Comparison of ENCODE assay signal across 8 mouse cellular contexts in the genomic region with DNA sequence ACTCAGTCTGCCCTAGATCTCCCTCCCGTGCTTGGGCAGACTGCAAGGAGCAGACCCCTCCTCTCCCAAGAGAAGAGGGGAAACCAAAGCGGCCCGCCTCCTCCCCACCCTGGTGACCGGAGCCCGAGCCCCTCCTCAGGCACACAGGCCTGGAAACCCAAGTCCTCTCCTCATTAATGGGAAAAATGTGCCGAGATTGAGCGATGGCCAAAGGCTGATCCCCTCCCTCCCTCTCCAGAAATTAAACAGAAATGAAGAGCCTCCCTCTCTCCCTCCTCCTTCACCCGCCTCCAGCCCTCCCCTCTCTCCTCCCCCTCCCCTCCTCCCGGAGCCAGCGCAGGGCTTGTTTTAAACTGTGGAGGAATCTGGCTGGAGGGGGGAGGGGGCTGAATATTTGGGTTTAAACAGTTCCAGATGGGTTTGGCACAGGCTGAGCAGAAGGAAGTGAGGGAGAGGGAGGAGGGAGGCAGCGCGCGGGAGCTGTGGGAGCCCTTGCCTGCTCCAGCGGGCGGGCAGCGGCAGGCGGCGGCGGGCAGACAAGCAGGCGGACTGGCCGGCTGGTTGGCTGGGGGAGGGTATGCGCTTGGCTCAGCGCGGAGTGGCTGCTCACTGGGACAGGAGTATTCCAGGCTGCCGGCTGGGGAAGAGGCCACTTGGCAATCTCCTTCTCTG. TPM values are rescaled to one million over a fixed set of nuclear protein-coding genes. Genes with fewer than 3 reads are reported as not detected.
A peak's percentile ranks its signal among the peaks of the same experiment; 100 is the strongest.
DNase-seq lines count a peak whose midpoint lies in the region; ATAC-seq and TF ChIP-seq lines count a peak whose summit lies in the region.

No protein-coding gene starts in this region.

- ATAC-seq in frontal cortex, adult (ENCODE audit: low TSS enrichment): peak; percentile 73
- peak; percentile 43 for ATAC-seq in liver, embryonic 16.5 days (ENCODE audit: low read depth)

- H3K9ac ChIP-seq in ES-E14 (ENCODE audit: insufficient read depth, low read depth, low read length, poor library complexity, severe bottlenecking): peak overlapping the region; percentile 75
- no peak overlapping the region for H3K9ac ChIP-seq in liver, embryonic 16.5 days (ENCODE audit: low read depth, low read length)

- H3K4me2 ChIP-seq in liver, embryonic 16.5 days (ENCODE audit: low read depth, low read length): peak overlapping the region; percentile 48

- in situ Hi-C loops in ES-E14 (cut with MboI; ENCODE audit: low sequenced_read_pairs in 2 of 2, unreplicated experiment in 2 of 2): loop anchor here in 1 of 2 experiments (25.0 kb wide), 1 partner anchor 176 kb away; no protein-coding TSS in a partner anchor

- WGBS in liver, embryonic 16.5 days (ENCODE audit: insufficient replicate concordance): 3% methylated on average over 25 of the region's 25 CpGs
- WGBS in olfactory bulb, adult 2 months: 2% methylated on average over 25 of the region's 25 CpGs

- no peaks in the 10 kb centered on the region for H3K9me3 ChIP-seq in ES-E14 (ENCODE audit: control insufficient read depth, insufficient read depth, low read depth, low read length)
- no peaks in the 10 kb centered on the region for H3K9me3 ChIP-seq in liver, embryonic 16.5 days (replicated peaks; ENCODE audit: control insufficient read depth, low read length)

- H3K27ac ChIP-seq in ES-E14 (ENCODE audit: insufficient read depth, low read depth, low read length, poor library complexity, severe bottlenecking): peak overlapping the region; percentile 56; the same call in 1 of the 2 replicates
- no peak overlapping the region for H3K27ac ChIP-seq in liver, embryonic 16.5 days (ENCODE audit: low read length)
- no peak overlapping the region for H3K27ac ChIP-seq in olfactory bulb, adult 2 months (ENCODE audit: insufficient read depth, low read depth, low read length)

- TF ChIP-seq CTCF in olfactory bulb, adult 2 months (IDR thresholded peaks at IDR 0.05; ENCODE audit: insufficient read depth, low read depth, low read length): no peak

- H3K4me1 ChIP-seq in ES-E14 (ENCODE audit: control insufficient read depth in 2 of 2, insufficient read depth in 2 of 2, low read length in 2 of 2, poor library complexity in 1 of 2): peaks cover 3 to 58% of the 10 kb centered on the region in 2 experiments; a peak in 3 of 4 replicates
- H3K4me1 ChIP-seq in liver, embryonic 16.5 days (ENCODE audit: control insufficient read depth, low read depth, low read length): no peaks in the 10 kb centered on the region
- H3K4me1 ChIP-seq in olfactory bulb, adult 2 months (ENCODE audit: control insufficient read depth, insufficient read depth, low read length): peaks cover 20% of the 10 kb centered on the region

- peaks cover 19% of the 10 kb centered on the region; the same call in 1 of the 2 replicates for H3K36me3 ChIP-seq in ES-E14 (ENCODE audit: control insufficient read depth, insufficient read depth, low read length, poor library complexity, severe bottlenecking)
- H3K36me3 ChIP-seq in liver, embryonic 16.5 days (ENCODE audit: control insufficient read depth, insufficient read depth): no peaks in the 10 kb centered on the region

- peaks cover 56% of the 10 kb centered on the region for H3K27me3 ChIP-seq in liver, embryonic 16.5 days (ENCODE audit: control insufficient read depth, insufficient read depth, low read depth, low read length)

- peak; percentile 74 for DNase-seq in ES-E14 (ENCODE audit: low read depth, low spot score)
- peak; percentile 62 for DNase-seq in cerebellum, adult 9-10 months
- DNase-seq in heart, postnatal 36 days: peak; percentile 68 to 80
- DNase-seq in layer of hippocampus, adult 18-20 months (ENCODE audit: low spot score in 2 of 2): peak; percentile 85 to 92
- DNase-seq in urinary bladder, postnatal 4 days (ENCODE audit: low spot score in 2 of 2): peak; percentile 86 to 88

- H3K4me3 ChIP-seq in ES-E14 (ENCODE audit: insufficient read depth in 1 of 2, low read depth in 1 of 2, low read length in 2 of 2, poor library complexity in 1 of 2, severe bottlenecking in 1 of 2): peak overlapping the region; percentile 15 to 59
- peak overlapping the region; percentile 27 for H3K4me3 ChIP-seq in liver, embryonic 16.5 days (ENCODE audit: low read depth, low read length)
- H3K4me3 ChIP-seq in olfactory bulb, adult 2 months (ENCODE audit: insufficient read depth, low read depth, low read length): peak overlapping the region; percentile 17

- intact Hi-C loops in heart, postnatal 36 days (cut with DNase I): loop anchor here (2.0 kb wide), 1 partner anchor 34 kb away; no protein-coding TSS in a partner anchor

- no peak for TF ChIP-seq POLR2A in olfactory bulb, adult 2 months (IDR thresholded peaks at IDR 0.05; ENCODE audit: insufficient read depth, low read depth, low read length)

TF ChIP-seq in ES-E14, 5 proteins besides CTCF, POLR2A, EP300 and RAD21:
- TF ChIP-seq ZC3H11A (IDR thresholded peaks at IDR 0.05; ENCODE audit: borderline replicate concordance, low read depth, low read length) (no peak), MAFK (IDR thresholded peaks at IDR 0.05; ENCODE audit: insufficient read depth, low read depth, low read length) (no peak), CHD2 (IDR thresholded peaks at IDR 0.05; ENCODE audit: low read depth, low read length) (no peak), HCFC1 (IDR thresholded peaks at IDR 0.05; ENCODE audit: borderline replicate concordance, insufficient read depth, low read length) (no peak), ZNF384 (IDR thresholded peaks at IDR 0.05; ENCODE audit: low read depth, low read length) (no peak)
TF ChIP-seq in ES-E14: peak in this region for 0.

RNA-seq across cellular contexts. Expression of a gene that starts 6.2 kb away (rescaled TPM):
- total RNA-seq in ES-E14 (2012; rRNA removed): 24.9 and 49.0 TPM in 2 replicates
- 1 to 10 TPM; 5.7 to 7.5 TPM for total RNA-seq in heart, postnatal 36 days (2021)
- 10 to 100 TPM; 17.3 to 19.5 TPM for total RNA-seq in layer of hippocampus, adult 18-20 months (2021)
- 0.58 and 0.74 TPM in 2 replicates for polyA plus RNA-seq in liver, embryonic 16.5 days (2015; fragmentation: Nextera tagmentation; extraction: Ambion mirVana)
- not detected in 2 replicates for polyA plus RNA-seq in olfactory bulb, adult 2 months (2012; ENCODE audit: insufficient read depth, insufficient read length, low replicate concordance, missing spikeins)

RNA-seq across cellular contexts. Expression of a gene that starts 57.0 kb away (rescaled TPM):
- total RNA-seq in ES-E14 (2012; rRNA removed): 0.80 and 2.4 TPM in 2 replicates
- not detected for total RNA-seq in heart, postnatal 36 days (2021)
- total RNA-seq in layer of hippocampus, adult 18-20 months (2021): under 1 TPM; 0.50 to 0.58 TPM
- polyA plus RNA-seq in liver, embryonic 16.5 days (2015; fragmentation: Nextera tagmentation; extraction: Ambion mirVana): not detected in 2 replicates
- polyA plus RNA-seq in olfactory bulb, adult 2 months (2012; ENCODE audit: insufficient read depth, insufficient read length, low replicate concordance, missing spikeins): not detected in 2 replicates
